ENCODE assay signal across 8 mouse cellular contexts in the genomic region with DNA sequence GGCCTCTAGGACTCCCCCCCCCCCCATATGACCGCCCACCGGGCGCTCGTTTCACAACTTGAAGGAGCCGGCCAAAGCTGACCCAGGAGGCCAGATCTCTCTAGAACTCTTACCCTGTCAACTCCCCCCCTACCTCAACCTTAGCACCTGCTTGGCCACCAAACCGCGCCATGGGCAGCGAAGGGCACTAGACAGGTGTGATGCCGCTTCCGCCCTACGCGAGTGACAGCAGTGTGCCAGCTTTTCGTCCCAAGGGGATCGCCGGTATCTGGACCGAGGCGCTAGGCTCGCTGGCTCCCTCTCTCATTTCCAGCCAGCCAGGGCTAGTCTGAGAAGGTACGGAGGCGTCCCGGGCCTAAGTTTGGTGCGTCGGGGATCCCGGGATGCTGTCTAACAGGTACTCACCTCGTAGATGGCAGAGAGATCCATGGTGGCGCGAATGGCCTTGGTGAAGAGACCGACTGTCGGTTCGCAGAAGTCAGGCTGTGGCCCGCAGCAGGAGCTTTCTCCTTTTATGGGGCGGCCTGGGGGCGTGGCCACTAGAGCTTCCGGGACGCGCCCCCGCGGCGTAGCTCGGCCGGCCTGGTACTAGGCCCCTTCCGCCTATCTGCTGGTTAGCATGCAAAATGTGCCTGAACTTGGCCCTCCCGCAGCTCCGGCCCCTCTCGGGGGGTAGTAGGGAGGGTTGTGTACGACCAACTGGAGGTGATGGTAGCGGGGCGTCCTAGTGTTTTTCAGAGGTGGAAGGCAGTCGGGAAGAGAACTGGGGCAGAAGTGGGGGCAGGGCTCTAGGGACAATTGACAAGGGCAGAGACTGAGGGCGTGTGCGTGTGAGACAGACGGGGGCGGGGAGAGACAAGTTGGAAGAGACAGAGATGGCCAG. TPM values are rescaled to one million over a fixed set of nuclear protein-coding genes. Genes with fewer than 3 reads are reported as not detected.
DNase-seq lines count a peak whose midpoint lies in the region; ATAC-seq and TF ChIP-seq lines count a peak whose summit lies in the region.

No protein-coding gene starts in this region.

- peak; percentile 100 for TF ChIP-seq POLR2A in bone marrow, adult 2 months (IDR thresholded peaks at IDR 0.05; ENCODE audit: borderline replicate concordance, control insufficient read depth, low read depth, low read length)

- peak overlapping the region; percentile 91 for H3K27ac ChIP-seq in bone marrow, adult 2 months (ENCODE audit: control insufficient read depth, insufficient read depth, low read depth, low read length, poor library complexity)
- H3K27ac ChIP-seq in embryonic facial prominence, embryonic 15.5 days (replicated peaks): peak overlapping the region; percentile 98
- peak overlapping the region; percentile 97 for H3K27ac ChIP-seq in heart, embryonic 10.5 days
- peak overlapping the region; percentile 100 for H3K27ac ChIP-seq in kidney, embryonic 15.5 days
- H3K27ac ChIP-seq in liver, embryonic 12.5 days: peak overlapping the region; percentile 92

- no peak for TF ChIP-seq CTCF in bone marrow, adult 2 months (IDR thresholded peaks at IDR 0.05; ENCODE audit: control insufficient read depth, insufficient read depth, low read length)

- H3K27me3 ChIP-seq in embryonic facial prominence, embryonic 15.5 days: no peaks in the 10 kb centered on the region
- H3K27me3 ChIP-seq in heart, embryonic 10.5 days (ENCODE audit: insufficient read depth, poor library complexity, severe bottlenecking): no peaks in the 10 kb centered on the region
- no peaks in the 10 kb centered on the region for H3K27me3 ChIP-seq in kidney, embryonic 15.5 days
- no peaks in the 10 kb centered on the region for H3K27me3 ChIP-seq in liver, embryonic 12.5 days (replicated peaks)
- no peaks in the 10 kb centered on the region for H3K27me3 ChIP-seq in splenic B cell, adult 2 months (ENCODE audit: control insufficient read depth, insufficient read depth, low read length, poor library complexity, severe bottlenecking)

- peak; percentile 97 for DNase-seq in A20 (ENCODE audit: low read depth, low spot score)
- DNase-seq in heart, embryonic 10.5 days (ENCODE audit: low spot score): peak; percentile 95
- DNase-seq in naive thymus-derived CD4-positive, alpha-beta T cell, adult 2 months (ENCODE audit: low read depth): peak; percentile 97
- DNase-seq in splenic B cell, adult 2 months (ENCODE audit: low read depth, low spot score): peak; percentile 98

- H3K4me1 ChIP-seq in bone marrow, adult 2 months (ENCODE audit: control insufficient read depth, insufficient read depth, low read length): peaks cover 6% of the 10 kb centered on the region
- H3K4me1 ChIP-seq in embryonic facial prominence, embryonic 15.5 days: peaks cover 87% of the 10 kb centered on the region
- peaks cover 83% of the 10 kb centered on the region for H3K4me1 ChIP-seq in heart, embryonic 10.5 days
- H3K4me1 ChIP-seq in kidney, embryonic 15.5 days: peaks cover 90% of the 10 kb centered on the region
- peaks cover 96% of the 10 kb centered on the region for H3K4me1 ChIP-seq in liver, embryonic 12.5 days

- peak overlapping the region; percentile 77 for H3K9ac ChIP-seq in embryonic facial prominence, embryonic 15.5 days
- H3K9ac ChIP-seq in kidney, embryonic 15.5 days: peak overlapping the region; percentile 89
- peak overlapping the region; percentile 83 for H3K9ac ChIP-seq in liver, embryonic 12.5 days

- no peaks in the 10 kb centered on the region for H3K9me3 ChIP-seq in embryonic facial prominence, embryonic 15.5 days (replicated peaks)
- H3K9me3 ChIP-seq in heart, embryonic 10.5 days: no peaks in the 10 kb centered on the region
- no peaks in the 10 kb centered on the region for H3K9me3 ChIP-seq in kidney, embryonic 15.5 days (replicated peaks)
- H3K9me3 ChIP-seq in liver, embryonic 12.5 days (replicated peaks): no peaks in the 10 kb centered on the region

- H3K4me3 ChIP-seq in bone marrow, adult 2 months (replicated peaks; ENCODE audit: control insufficient read depth, low read depth, low read length): peak overlapping the region; percentile 89
- peak overlapping the region; percentile 81 for H3K4me3 ChIP-seq in embryonic facial prominence, embryonic 15.5 days (replicated peaks)
- H3K4me3 ChIP-seq in heart, embryonic 10.5 days: peak overlapping the region; percentile 80
- H3K4me3 ChIP-seq in kidney, embryonic 15.5 days (replicated peaks): peak overlapping the region; percentile 75
- peak overlapping the region; percentile 69 for H3K4me3 ChIP-seq in liver, embryonic 12.5 days

- under 1% methylated on average over 53 of the region's 53 CpGs for WGBS in bone marrow, adult 2 months
- under 1% methylated on average over 53 of the region's 53 CpGs for WGBS in embryonic facial prominence, embryonic 15.5 days
- under 1% methylated on average over 53 of the region's 53 CpGs for WGBS in heart, embryonic 10.5 days
- WGBS in kidney, embryonic 15.5 days: under 1% methylated on average over 53 of the region's 53 CpGs
- under 1% methylated on average over 53 of the region's 53 CpGs for WGBS in liver, embryonic 12.5 days (ENCODE audit: insufficient replicate concordance)

- peak; percentile 44 for ATAC-seq in embryonic facial prominence, embryonic 15.5 days (ENCODE audit: insufficient number of reproducible peaks, low FRiP score, low TSS enrichment, low read depth)
- ATAC-seq in kidney, embryonic 15.5 days (replicated peaks; ENCODE audit: low FRiP score): peak; percentile 37
- peak; percentile 76 for ATAC-seq in liver, embryonic 12.5 days

- H3K36me3 ChIP-seq in embryonic facial prominence, embryonic 15.5 days: peaks cover 8% of the 10 kb centered on the region; the same call in 1 of the 2 replicates
- H3K36me3 ChIP-seq in heart, embryonic 10.5 days: peaks cover 9% of the 10 kb centered on the region
- 0 out of 2 replicates have a peak, but pooled peaks cover 3% of the 10 kb centered on the region for H3K36me3 ChIP-seq in kidney, embryonic 15.5 days
- H3K36me3 ChIP-seq in liver, embryonic 12.5 days: peaks cover 9% of the 10 kb centered on the region
- peaks cover 19% of the 10 kb centered on the region for H3K36me3 ChIP-seq in splenic B cell, adult 2 months (ENCODE audit: control insufficient read depth, insufficient read depth, low read length, poor library complexity, severe bottlenecking)

- H3K4me2 ChIP-seq in embryonic facial prominence, embryonic 15.5 days (replicated peaks): peak overlapping the region; percentile 87
- peak overlapping the region; percentile 88 for H3K4me2 ChIP-seq in kidney, embryonic 15.5 days
- peak overlapping the region; percentile 92 for H3K4me2 ChIP-seq in liver, embryonic 12.5 days

RNA-seq across cellular contexts. Expression of a gene that starts 1.0 kb away (rescaled TPM):
- 25.5 and 53.7 TPM in 2 replicates for polyA plus RNA-seq in bone marrow, adult 2 months (2011; ENCODE audit: insufficient read depth, insufficient read length, low replicate concordance, missing spikeins)
- 20.2 and 23.5 TPM in 2 replicates for polyA plus RNA-seq in embryonic facial prominence, embryonic 15.5 days (2015; fragmentation: Nextera tagmentation; extraction: Ambion mirVana)
- polyA plus RNA-seq in heart, embryonic 10.5 days (2016; fragmentation: Nextera tagmentation; extraction: Ambion mirVana): 13.7 and 15.1 TPM in 2 replicates
- polyA plus RNA-seq in kidney, embryonic 15.5 days (2015; fragmentation: Nextera tagmentation; extraction: Ambion mirVana): 16.2 TPM in 2 replicates
- 7.4 and 7.5 TPM in 2 replicates for polyA plus RNA-seq in liver, embryonic 12.5 days (2016; fragmentation: Nextera tagmentation; extraction: Ambion mirVana)

RNA-seq across cellular contexts. Expression of a gene that starts 6.6 kb away (rescaled TPM):
- polyA plus RNA-seq in bone marrow, adult 2 months (2011; ENCODE audit: insufficient read depth, insufficient read length, low replicate concordance, missing spikeins): 15.6 and 26.3 TPM in 2 replicates
- polyA plus RNA-seq in embryonic facial prominence, embryonic 15.5 days (2015; fragmentation: Nextera tagmentation; extraction: Ambion mirVana): 66.8 and 76.1 TPM in 2 replicates
- polyA plus RNA-seq in heart, embryonic 10.5 days (2016; fragmentation: Nextera tagmentation; extraction: Ambion mirVana): 68.3 and 75.1 TPM in 2 replicates
- 69.9 and 84.6 TPM in 2 replicates for polyA plus RNA-seq in kidney, embryonic 15.5 days (2015; fragmentation: Nextera tagmentation; extraction: Ambion mirVana)
- polyA plus RNA-seq in liver, embryonic 12.5 days (2016; fragmentation: Nextera tagmentation; extraction: Ambion mirVana): 13.7 and 14.4 TPM in 2 replicates

RNA-seq across cellular contexts. Expression of a gene that starts 13.5 kb away (rescaled TPM):
- polyA plus RNA-seq in bone marrow, adult 2 months (2011; ENCODE audit: insufficient read depth, insufficient read length, low replicate concordance, missing spikeins): 12.0 and 24.2 TPM in 2 replicates
- polyA plus RNA-seq in embryonic facial prominence, embryonic 15.5 days (2015; fragmentation: Nextera tagmentation; extraction: Ambion mirVana): 47.7 and 52.1 TPM in 2 replicates
- 58.8 and 62.0 TPM in 2 replicates for polyA plus RNA-seq in heart, embryonic 10.5 days (2016; fragmentation: Nextera tagmentation; extraction: Ambion mirVana)
- polyA plus RNA-seq in kidney, embryonic 15.5 days (2015; fragmentation: Nextera tagmentation; extraction: Ambion mirVana): 52.6 and 57.7 TPM in 2 replicates
- polyA plus RNA-seq in liver, embryonic 12.5 days (2016; fragmentation: Nextera tagmentation; extraction: Ambion mirVana): 35.1 and 36.8 TPM in 2 replicates

RNA-seq across cellular contexts. Expression of a gene that starts 13.7 kb away (rescaled TPM):
- 136 and 209 TPM in 2 replicates for polyA plus RNA-seq in bone marrow, adult 2 months (2011; ENCODE audit: insufficient read depth, insufficient read length, low replicate concordance, missing spikeins)
- polyA plus RNA-seq in embryonic facial prominence, embryonic 15.5 days (2015; fragmentation: Nextera tagmentation; extraction: Ambion mirVana): 78.9 and 84.9 TPM in 2 replicates
- polyA plus RNA-seq in heart, embryonic 10.5 days (2016; fragmentation: Nextera tagmentation; extraction: Ambion mirVana): 79.8 and 81.3 TPM in 2 replicates
- polyA plus RNA-seq in kidney, embryonic 15.5 days (2015; fragmentation: Nextera tagmentation; extraction: Ambion mirVana): 86.8 and 100 TPM in 2 replicates
- 36.5 and 42.4 TPM in 2 replicates for polyA plus RNA-seq in liver, embryonic 12.5 days (2016; fragmentation: Nextera tagmentation; extraction: Ambion mirVana)

RNA-seq across cellular contexts. Expression of a gene that starts 28.6 kb away (rescaled TPM):
- 838 and 1,358 TPM in 2 replicates for polyA plus RNA-seq in bone marrow, adult 2 months (2011; ENCODE audit: insufficient read depth, insufficient read length, low replicate concordance, missing spikeins)
- polyA plus RNA-seq in embryonic facial prominence, embryonic 15.5 days (2015; fragmentation: Nextera tagmentation; extraction: Ambion mirVana): 1,000 and 1,004 TPM in 2 replicates
- 726 and 844 TPM in 2 replicates for polyA plus RNA-seq in heart, embryonic 10.5 days (2016; fragmentation: Nextera tagmentation; extraction: Ambion mirVana)
- 995 and 1,159 TPM in 2 replicates for polyA plus RNA-seq in kidney, embryonic 15.5 days (2015; fragmentation: Nextera tagmentation; extraction: Ambion mirVana)
- polyA plus RNA-seq in liver, embryonic 12.5 days (2016; fragmentation: Nextera tagmentation; extraction: Ambion mirVana): 986 and 994 TPM in 2 replicates

Comparison
In these comparisons a context has a peak if more than half of its experiments do, and no peak if none do; other contexts are left out.
1. Peak in every context shown above with its lines: DNase-seq, ATAC-seq, H3K4me3 ChIP-seq and H3K27ac ChIP-seq.